ENCODE assay signal across 13 mouse cellular contexts in genomic region chr7:144788631-144789030, GRCm38 (mm10). TPM values are rescaled to one million over a fixed set of nuclear protein-coding genes. Genes with fewer than 3 reads are reported as not detected.
DNase-seq lines count a peak whose midpoint lies in the region; ATAC-seq lines count a peak whose summit lies in the region.
"Had no signal": no experiment of that assay in that cellular context is flagged by ENCODE, and none has a peak within 500 bp of the region (broad histone marks: within the 10 kb centered on the region; RNA-seq: fewer than 3 reads in every experiment).

No protein-coding gene starts in this region.

- H3K9ac ChIP-seq in midbrain, embryonic 15.5 days, result no peak overlapping the region
- no peak overlapping the region for H3K9ac ChIP-seq in hindbrain, embryonic 12.5 days

- ATAC-seq in midbrain, embryonic 15.5 days (replicated peaks), result no peak
- no peak for ATAC-seq in hindbrain, embryonic 12.5 days (ENCODE audit: low FRiP score)

- WGBS in heart, embryonic 10.5 days, result 23% methylated on average over 4 of the region's 4 CpGs
- WGBS in midbrain, embryonic 10.5 days, result 77% methylated on average over 4 of the region's 4 CpGs
- WGBS in midbrain, embryonic 15.5 days, result 50% methylated on average over 4 of the region's 4 CpGs
- 54% methylated on average over 4 of the region's 4 CpGs for WGBS in limb, embryonic 10.5 days
- 72% methylated on average over 4 of the region's 4 CpGs for WGBS in hindbrain, embryonic 12.5 days

- H3K9me3 ChIP-seq in heart, embryonic 10.5 days, result no peaks in the 10 kb centered on the region
- H3K9me3 ChIP-seq in midbrain, embryonic 10.5 days (replicated peaks), result no peaks in the 10 kb centered on the region
- no peaks in the 10 kb centered on the region for H3K9me3 ChIP-seq in midbrain, embryonic 15.5 days
- H3K9me3 ChIP-seq in limb, embryonic 10.5 days (replicated peaks), result no peaks in the 10 kb centered on the region
- no peaks in the 10 kb centered on the region for H3K9me3 ChIP-seq in hindbrain, embryonic 12.5 days (replicated peaks)

- no peaks in the 10 kb centered on the region for H3K36me3 ChIP-seq in heart, embryonic 10.5 days
- no peaks in the 10 kb centered on the region for H3K36me3 ChIP-seq in midbrain, embryonic 10.5 days
- no peaks in the 10 kb centered on the region for H3K36me3 ChIP-seq in midbrain, embryonic 15.5 days (replicated peaks)
- H3K36me3 ChIP-seq in limb, embryonic 10.5 days, result no peaks in the 10 kb centered on the region
- H3K36me3 ChIP-seq in hindbrain, embryonic 12.5 days, result no peaks in the 10 kb centered on the region

- H3K27ac ChIP-seq in heart, embryonic 10.5 days, result peak overlapping the region; percentile 67; the same call in 1 of the 2 replicates
- H3K27ac ChIP-seq in midbrain, embryonic 10.5 days (replicated peaks), result peak overlapping the region; percentile 57
- H3K27ac ChIP-seq in midbrain, embryonic 15.5 days, result no peak overlapping the region
- peak overlapping the region; percentile 3; the same call in 1 of the 2 replicates for H3K27ac ChIP-seq in limb, embryonic 10.5 days
- no peak overlapping the region for H3K27ac ChIP-seq in hindbrain, embryonic 12.5 days

- peaks cover 35% of the 10 kb centered on the region for H3K27me3 ChIP-seq in heart, embryonic 10.5 days (ENCODE audit: insufficient read depth, poor library complexity, severe bottlenecking)
- H3K27me3 ChIP-seq in midbrain, embryonic 10.5 days (ENCODE audit: low read depth, poor library complexity, severe bottlenecking), result peaks cover 30% of the 10 kb centered on the region
- H3K27me3 ChIP-seq in midbrain, embryonic 15.5 days (replicated peaks), result no peaks in the 10 kb centered on the region
- peaks cover 15% of the 10 kb centered on the region; the same call in 1 of the 2 replicates for H3K27me3 ChIP-seq in limb, embryonic 10.5 days (ENCODE audit: low read depth, poor library complexity, severe bottlenecking)
- 0 out of 2 replicates have a peak, but pooled peaks cover 3% of the 10 kb centered on the region for H3K27me3 ChIP-seq in hindbrain, embryonic 12.5 days

- DNase-seq in heart, embryonic 10.5 days (ENCODE audit: low spot score), result peak; percentile 92
- no peak for DNase-seq in heart, adult 8-10 months (ENCODE audit: low spot score)
- no peak for DNase-seq in midbrain, embryonic 10.5 days (ENCODE audit: low spot score)
- DNase-seq in limb, embryonic 10.5 days (ENCODE audit: low spot score), result no peak
- DNase-seq in yolk sac, embryonic 10.5 days (ENCODE audit: low spot score), result peak; percentile 48
- DNase-seq in layer of hippocampus, postnatal 25 days (ENCODE audit: extremely low spot score in 1 of 2, low spot score in 1 of 2), result no peak
- DNase-seq: gastrocnemius, postnatal 10 days; right cerebral cortex, postnatal 25 days had no signal

- H3K4me3 ChIP-seq in heart, embryonic 10.5 days, result no peak overlapping the region
- no peak overlapping the region for H3K4me3 ChIP-seq in midbrain, embryonic 10.5 days
- no peak overlapping the region for H3K4me3 ChIP-seq in midbrain, embryonic 15.5 days
- no peak overlapping the region for H3K4me3 ChIP-seq in limb, embryonic 10.5 days
- H3K4me3 ChIP-seq in hindbrain, embryonic 12.5 days, result no peak overlapping the region

- H3K4me1 ChIP-seq in heart, embryonic 10.5 days, result peaks cover 53% of the 10 kb centered on the region
- peaks cover 11% of the 10 kb centered on the region for H3K4me1 ChIP-seq in midbrain, embryonic 10.5 days
- no peaks in the 10 kb centered on the region for H3K4me1 ChIP-seq in midbrain, embryonic 15.5 days
- H3K4me1 ChIP-seq in limb, embryonic 10.5 days, result peaks cover 5% of the 10 kb centered on the region; the same call in 1 of the 2 replicates
- no peaks in the 10 kb centered on the region for H3K4me1 ChIP-seq in hindbrain, embryonic 12.5 days

- H3K4me2 ChIP-seq in midbrain, embryonic 15.5 days, result no peak overlapping the region
- H3K4me2 ChIP-seq in hindbrain, embryonic 12.5 days (replicated peaks), result no peak overlapping the region

RNA-seq across cellular contexts. Expression of gene Ano1, which starts 36.9 kb away (rescaled TPM):
- polyA plus RNA-seq in heart, embryonic 10.5 days (2016; fragmentation: Nextera tagmentation; extraction: Ambion mirVana), result 18.1 and 18.3 TPM in 2 replicates
- 10 to 100 TPM in 3 of 4 experiments, 1 to 10 TPM in 1; 7.5 to 12.1 (median 11.7) TPM for total RNA-seq in heart, adult 8-10 months (2022)
- polyA plus RNA-seq in midbrain, embryonic 10.5 days (2016; fragmentation: Nextera tagmentation; extraction: Ambion mirVana), result 29.4 and 41.5 TPM in 2 replicates
- polyA plus RNA-seq in midbrain, embryonic 15.5 days (2015; fragmentation: Nextera tagmentation; extraction: Ambion mirVana), result 11.7 and 13.0 TPM in 2 replicates
- polyA plus RNA-seq in limb, embryonic 10.5 days (2016; fragmentation: Nextera tagmentation; extraction: Ambion mirVana), result 3.1 and 6.0 TPM in 2 replicates
- 1 to 10 TPM; 2.4 to 4.6 TPM for total RNA-seq in layer of hippocampus, postnatal 25 days (2021)
- 6.9 and 7.5 TPM in 2 replicates for polyA plus RNA-seq in hindbrain, embryonic 12.5 days (2016; fragmentation: Nextera tagmentation; extraction: Ambion mirVana)
- total RNA-seq: CH12.LX had no signal

RNA-seq across cellular contexts. Expression of gene Fgf3, which starts 49.3 kb away (rescaled TPM):
- polyA plus RNA-seq in heart, embryonic 10.5 days (2016; fragmentation: Nextera tagmentation; extraction: Ambion mirVana), result 0.07 and 0.88 TPM in 2 replicates
- total RNA-seq in heart, adult 8-10 months (2022), result not detected
- 2.9 TPM in 2 replicates for polyA plus RNA-seq in midbrain, embryonic 10.5 days (2016; fragmentation: Nextera tagmentation; extraction: Ambion mirVana)
- polyA plus RNA-seq in midbrain, embryonic 15.5 days (2015; fragmentation: Nextera tagmentation; extraction: Ambion mirVana), result 2.9 and 4.8 TPM in 2 replicates
- 0.41 and 0.46 TPM in 2 replicates for polyA plus RNA-seq in limb, embryonic 10.5 days (2016; fragmentation: Nextera tagmentation; extraction: Ambion mirVana)
- total RNA-seq in layer of hippocampus, postnatal 25 days (2021), result not detected
- polyA plus RNA-seq in hindbrain, embryonic 12.5 days (2016; fragmentation: Nextera tagmentation; extraction: Ambion mirVana), result 1.9 and 2.1 TPM in 2 replicates
- total RNA-seq: CH12.LX; gastrocnemius, postnatal 10 days had no signal

RNA-seq across cellular contexts. Expression of gene Fgf4, which starts 58.5 kb away (rescaled TPM):
- polyA plus RNA-seq in heart, embryonic 10.5 days (2016; fragmentation: Nextera tagmentation; extraction: Ambion mirVana), result 0.34 TPM in 1 of 2 replicates, not detected in the other
- not detected for total RNA-seq in heart, adult 8-10 months (2022)
- polyA plus RNA-seq in midbrain, embryonic 10.5 days (2016; fragmentation: Nextera tagmentation; extraction: Ambion mirVana), result 0.07 TPM in 1 of 2 replicates, not detected in the other
- polyA plus RNA-seq in midbrain, embryonic 15.5 days (2015; fragmentation: Nextera tagmentation; extraction: Ambion mirVana), result not detected in 2 replicates
- 1.5 and 3.2 TPM in 2 replicates for polyA plus RNA-seq in limb, embryonic 10.5 days (2016; fragmentation: Nextera tagmentation; extraction: Ambion mirVana)
- not detected for total RNA-seq in layer of hippocampus, postnatal 25 days (2021)
- polyA plus RNA-seq in hindbrain, embryonic 12.5 days (2016; fragmentation: Nextera tagmentation; extraction: Ambion mirVana), result 0.13 and 0.46 TPM in 2 replicates
- total RNA-seq: adrenal gland, postnatal 4 days; CH12.LX; left cerebral cortex, postnatal 25 days had no signal

Comparison
In these comparisons a context has a peak if more than half of its experiments do, and no peak if none do; other contexts are left out.
1. DNase-seq: peak in heart, embryonic 10.5 days (single experiment) and yolk sac, embryonic 10.5 days (single experiment); none in heart, adult 8-10 months (single experiment), midbrain, embryonic 10.5 days (single experiment), limb, embryonic 10.5 days (single experiment) and layer of hippocampus, postnatal 25 days (0 of 2).
2. H3K27ac ChIP-seq: peak in heart, embryonic 10.5 days (single experiment), midbrain, embryonic 10.5 days (single experiment) and limb, embryonic 10.5 days (single experiment); none in midbrain, embryonic 15.5 days (single experiment) and hindbrain, embryonic 12.5 days (single experiment).